Mouse (Mus musculus) megakaryocyte-erythroid progenitor cell, adult 5-6 weeks (primary cell): ENCODE results near the gene Slc35g1. TPM values are rescaled to one million over a fixed set of nuclear protein-coding genes. Genes with fewer than 3 reads are reported as not detected.
"Not testable (repeated sequence)": the region's sequence is repeated elsewhere in the genome, so short reads cannot be mapped to it uniquely, and the experiment has no call there.

Experiments used
- ATAC-seq: replicated peaks from 2 replicates; pipeline ENCODE4 v1.8.0; 2016; ENCODE audit warnings: mild to moderate bottlenecking, inconsistent platforms; ENCODE audit not compliant: severe bottlenecking, poor library complexity, low FRiP score, low TSS enrichment
- total RNA-seq, 2 experiments: library from RNA; stranded (forward) in 1 of 2; stranded (reverse) in 1 of 2; fragments of 200-1000, 215-1000 nt in 1 of 2; fragments of >200 nt in 1 of 2; fragmentation: Nextera tagmentation in 1 of 2; gene quantifications; 2 replicates each; pipeline ENCODE4 v1.2.3; 2014 to 2017

Gene Slc35g1
- total RNA-seq, 2 experiments from 2014 or later, result 15.9 to 28.8 TPM

DNA sequence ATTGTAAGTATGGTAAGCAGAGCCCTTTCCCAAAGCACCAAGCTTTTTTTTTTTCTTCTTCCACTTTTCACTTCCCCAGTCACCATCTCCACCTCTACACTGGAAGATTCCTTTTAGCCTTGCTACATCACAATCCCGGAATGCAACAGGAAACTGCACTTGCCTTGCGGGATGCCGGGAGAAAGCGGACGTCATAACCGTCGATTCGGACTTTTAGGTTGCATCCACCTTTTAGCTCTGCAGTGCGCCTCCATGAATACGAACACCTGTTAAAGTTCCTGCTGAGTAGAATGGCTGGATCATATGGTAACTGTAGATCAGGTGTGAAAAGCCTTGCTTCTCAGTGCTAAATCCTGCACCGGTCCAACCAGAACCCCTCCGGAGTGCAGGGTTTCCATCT lies 12.0 kb upstream of the Slc35g1 start:
- no peak for ATAC-seq

DNA sequence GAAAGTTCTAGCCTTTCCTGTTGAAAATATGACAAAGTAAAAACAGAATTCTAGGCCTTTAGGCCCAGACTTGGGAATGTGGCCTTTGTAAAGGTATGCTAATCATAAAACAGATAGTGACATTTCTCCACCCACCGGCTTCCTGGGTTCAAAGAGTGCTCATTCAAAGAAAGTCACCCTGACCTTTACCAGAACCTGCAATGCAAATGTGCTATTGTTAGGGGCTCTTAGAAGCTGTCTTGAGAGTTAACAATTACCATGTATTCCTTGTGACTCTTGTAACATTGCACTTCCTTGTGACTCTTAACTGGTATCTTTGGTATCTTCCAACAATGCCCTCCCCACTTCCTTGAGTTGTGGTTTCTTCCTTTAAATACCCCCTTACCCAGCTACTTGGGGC lies 8.8 kb upstream of the Slc35g1 start:
- ATAC-seq, result not testable (repeated sequence)

DNA sequence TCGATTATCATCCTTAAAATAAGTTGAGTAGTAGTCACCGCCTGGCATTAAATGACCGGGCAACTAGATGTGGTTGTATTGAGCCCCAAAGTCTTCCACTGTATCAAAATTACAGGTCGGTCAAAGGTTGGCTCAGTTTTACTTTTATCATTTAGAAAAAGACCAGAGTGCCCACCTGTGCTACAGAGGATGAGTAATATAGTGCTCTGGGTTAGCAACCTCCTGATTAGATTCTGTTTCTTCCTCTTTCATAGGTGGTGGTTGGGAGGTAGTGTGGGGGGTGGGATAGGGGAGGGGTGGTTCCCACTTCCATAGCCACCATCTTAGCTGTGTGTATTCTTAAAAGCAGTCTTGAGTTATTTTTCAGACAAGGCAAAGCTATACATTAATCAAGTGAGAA lies 7.9 kb upstream of the Slc35g1 start:
- no peak for ATAC-seq

DNA sequence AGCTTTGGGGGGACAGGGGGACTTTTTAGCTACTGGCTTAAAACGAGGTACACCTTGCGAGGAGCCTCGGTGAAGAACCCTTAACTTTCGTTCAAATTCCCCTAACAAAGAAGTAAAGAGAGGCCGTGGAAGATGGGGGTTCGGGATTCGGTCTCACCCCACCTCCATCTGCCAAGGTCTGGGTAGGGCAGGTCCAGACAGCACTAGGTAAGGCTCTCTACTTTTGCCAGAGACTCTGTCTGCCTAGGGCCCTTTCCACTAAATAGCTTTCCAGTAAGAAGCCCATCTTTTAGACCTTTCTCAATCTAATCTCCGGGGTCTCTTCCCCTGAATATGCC lies 822 bp downstream of the Slc35g1 start:
- no peak for ATAC-seq

DNA sequence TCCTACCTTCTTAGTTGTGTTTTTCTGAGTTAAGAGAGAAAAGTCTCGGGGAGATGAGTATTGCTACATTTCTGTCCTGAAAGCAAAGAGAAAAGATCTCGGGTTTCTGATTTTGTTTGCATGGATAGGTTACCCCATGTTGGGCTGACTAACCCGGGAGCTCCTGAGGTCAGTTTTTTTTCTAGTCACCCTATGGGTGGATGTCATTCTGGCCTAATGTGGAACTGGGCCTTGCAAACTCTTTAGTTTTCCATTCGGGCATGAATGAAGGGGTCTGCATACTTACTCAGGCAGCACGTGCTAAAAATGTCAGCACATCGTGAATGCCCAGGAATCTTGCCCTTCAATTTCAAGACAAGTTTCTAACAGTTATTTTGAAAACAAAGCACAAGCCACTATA lies 1.2 kb downstream of the Slc35g1 start:
- no peak for ATAC-seq

DNA sequence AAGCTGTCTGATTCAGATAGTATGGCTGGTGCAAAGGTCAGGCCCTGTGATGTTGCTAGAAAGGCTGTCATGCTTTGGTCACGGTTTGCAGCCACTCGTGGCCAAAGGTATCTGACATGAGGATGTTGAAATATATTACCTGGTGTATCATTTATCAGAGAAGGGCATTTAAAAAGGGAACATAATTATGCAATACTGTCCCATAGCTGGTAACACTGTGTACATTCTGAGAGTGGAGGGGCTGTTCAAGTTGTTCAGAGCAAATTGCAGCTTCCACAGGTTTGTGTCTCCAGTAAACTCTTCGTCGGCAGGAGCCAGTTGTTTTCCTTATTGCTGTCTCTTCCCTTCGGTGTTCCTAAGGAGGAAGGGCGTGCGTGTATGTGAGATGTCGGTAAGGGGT lies 3.2 kb downstream of the Slc35g1 start:
- ATAC-seq, result no peak

DNA sequence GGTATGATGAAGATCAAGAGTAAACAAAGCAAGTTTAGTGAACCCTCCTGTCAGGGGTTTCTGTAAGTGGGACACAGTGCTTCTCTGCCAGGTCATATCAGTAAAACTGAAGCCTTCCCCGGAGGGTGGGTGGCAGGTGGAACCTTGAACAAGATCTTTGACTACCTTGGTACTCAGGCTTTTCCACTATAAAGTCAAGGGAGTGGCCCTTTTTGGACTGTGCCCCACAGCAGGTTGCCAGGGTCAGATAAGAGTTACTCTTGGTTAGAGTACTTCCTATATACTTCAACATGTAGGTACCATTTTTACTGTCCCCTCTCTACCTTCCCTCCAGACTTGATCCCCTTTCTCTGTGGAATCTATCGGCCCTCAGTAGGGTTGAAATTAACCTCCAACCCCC lies 5.1 kb downstream of the Slc35g1 start:
- peak; percentile 67 for ATAC-seq

DNA sequence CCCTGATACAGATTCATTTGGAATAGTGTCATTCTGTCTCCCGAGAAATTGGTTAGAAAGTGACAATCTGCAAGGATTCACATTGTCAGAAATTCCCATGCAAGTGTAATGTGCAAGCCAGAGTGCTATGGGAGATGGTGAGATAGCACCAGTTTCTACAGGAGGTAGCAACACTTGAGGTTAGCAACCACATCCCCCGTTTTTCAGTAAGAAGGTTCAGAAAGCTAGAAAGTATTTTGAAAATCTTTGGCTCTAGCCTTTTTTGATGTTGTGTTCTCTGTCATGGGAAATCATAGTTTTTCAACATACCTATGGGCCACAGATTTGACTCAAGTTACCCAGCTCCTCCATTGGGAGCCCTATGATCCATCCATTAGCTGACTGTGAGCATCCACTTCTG lies 5.6 kb downstream of the Slc35g1 start:
- no peak for ATAC-seq

DNA sequence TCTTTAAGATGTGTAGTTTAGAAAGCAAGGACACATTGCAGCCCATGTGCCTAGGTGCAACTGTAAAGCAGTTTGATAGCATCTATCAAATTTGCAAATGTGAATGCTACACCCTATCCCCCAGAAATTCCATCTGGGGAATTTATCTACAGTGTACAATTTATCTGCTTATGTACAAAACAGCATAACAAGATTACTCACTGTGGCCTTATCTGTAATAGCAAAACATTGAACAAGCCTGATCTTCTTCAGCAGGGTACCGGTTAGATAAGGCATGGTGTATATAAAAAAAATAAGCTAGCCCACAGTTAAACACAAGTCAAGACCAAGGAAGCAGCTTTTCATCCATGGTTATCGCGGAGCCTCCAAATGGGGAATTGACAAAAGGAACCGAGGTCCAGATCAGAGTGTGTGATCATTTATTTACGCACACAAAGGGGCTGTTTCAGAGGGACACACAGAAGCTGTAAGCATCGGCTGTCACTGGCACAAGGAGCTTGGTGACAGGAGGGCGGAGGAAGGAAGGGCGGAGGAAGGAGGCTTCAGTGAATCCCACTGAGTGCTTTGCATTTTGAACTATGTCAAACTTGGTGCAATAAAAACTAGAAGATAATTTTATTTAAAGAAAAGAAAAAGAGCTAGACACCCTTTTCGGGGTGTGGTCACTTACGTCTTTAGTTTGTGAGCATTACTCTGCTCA lies 14.7 kb downstream of the Slc35g1 start:
- ATAC-seq, result peak; percentile 59

DNA sequence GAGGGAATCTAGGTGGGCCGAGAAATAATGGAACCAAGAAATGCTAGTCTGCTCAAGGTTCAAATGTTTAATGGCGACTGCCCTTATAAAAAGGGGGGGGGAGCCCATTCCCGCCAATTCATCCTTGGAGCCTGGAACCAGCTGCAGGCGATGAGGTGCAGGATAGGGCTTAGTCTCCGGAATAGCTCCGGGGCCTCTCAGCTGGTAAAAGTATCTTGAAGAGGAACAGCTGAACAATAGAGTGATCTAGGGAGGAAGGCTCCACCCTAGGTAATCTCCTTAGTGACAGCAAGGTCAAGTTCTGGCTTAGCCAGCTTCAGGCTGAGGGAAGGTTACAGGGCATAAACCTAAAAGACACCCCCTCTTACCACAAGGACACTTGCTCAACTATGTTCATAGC lies 18.1 kb downstream of the Slc35g1 start:
- ATAC-seq, result no peak

DNA sequence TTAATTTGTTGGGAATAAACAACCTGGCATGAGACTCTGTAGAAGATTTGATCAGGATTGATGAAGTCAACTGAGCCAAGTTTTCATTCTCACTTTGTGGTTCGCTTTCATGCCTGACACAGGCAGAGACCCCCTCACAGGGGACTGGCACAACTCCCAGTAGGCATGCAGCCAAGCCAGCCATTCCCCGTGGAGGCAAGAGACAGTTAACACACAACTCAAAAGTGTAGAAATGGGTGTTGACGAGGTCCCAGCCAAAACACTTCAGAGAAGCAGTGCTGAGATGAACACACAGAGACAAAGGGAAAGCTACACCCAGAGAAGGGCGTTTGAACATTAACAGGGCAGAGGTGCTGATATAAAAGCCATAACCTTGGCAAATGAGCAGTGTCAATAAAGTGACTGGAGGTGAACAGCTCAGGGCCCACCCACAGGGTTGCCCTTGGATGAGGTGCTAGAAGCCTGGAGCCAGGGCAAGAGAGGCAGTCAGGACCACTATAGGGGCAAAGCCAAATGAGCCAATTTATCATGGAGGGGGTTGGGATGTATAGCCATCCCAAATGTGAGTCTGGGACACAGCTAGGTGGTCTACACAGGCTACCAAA lies 23.1 kb downstream of the Slc35g1 start:
- no peak for ATAC-seq

DNA sequence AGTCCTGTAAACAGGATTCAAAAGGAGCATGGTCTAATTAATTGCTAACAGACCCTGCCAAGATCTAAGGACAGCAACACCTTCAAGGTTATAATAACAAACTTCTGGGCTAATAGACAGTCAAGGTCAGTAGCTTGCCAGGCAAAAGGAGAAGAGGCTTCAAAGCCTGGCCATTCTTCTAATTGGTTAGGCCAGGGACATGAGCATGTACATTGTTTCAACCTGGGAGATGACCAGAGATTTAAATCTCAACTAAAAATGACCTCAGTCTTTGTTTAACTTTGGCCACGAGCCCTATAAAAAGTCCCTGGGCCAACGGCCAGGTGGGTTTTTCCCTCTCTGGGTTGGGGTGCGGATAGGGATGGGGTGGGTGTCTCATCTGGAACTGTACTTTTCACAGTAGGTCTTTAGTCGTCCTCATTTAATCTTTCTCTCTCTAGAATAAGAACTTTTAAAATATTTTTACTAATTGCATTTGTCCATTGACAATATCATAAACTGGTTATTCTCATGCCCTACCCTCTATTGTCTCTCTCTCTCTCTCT lies 25.0 kb downstream of the Slc35g1 start:
- ATAC-seq, result no peak

DNA sequence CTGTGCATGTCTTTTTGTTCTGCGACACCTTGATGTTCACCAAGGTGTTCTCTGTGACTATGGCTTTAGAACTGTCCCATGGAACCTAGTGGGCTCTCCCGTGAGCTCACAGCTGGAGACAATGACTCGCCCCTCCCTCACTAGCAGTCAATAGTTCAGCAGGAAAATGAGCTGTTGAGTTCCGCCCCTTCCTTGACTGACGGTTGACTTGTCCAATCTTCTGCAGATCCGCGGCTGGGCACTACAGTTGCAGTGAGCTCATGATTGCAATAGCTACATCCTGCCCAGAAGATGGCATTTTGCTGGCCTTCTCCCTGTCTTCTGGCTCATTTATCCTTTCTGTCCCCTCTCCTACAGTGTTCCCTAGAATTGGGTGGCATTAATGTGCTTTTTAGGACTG lies 25.7 kb downstream of the Slc35g1 start:
- ATAC-seq, result no peak

DNA sequence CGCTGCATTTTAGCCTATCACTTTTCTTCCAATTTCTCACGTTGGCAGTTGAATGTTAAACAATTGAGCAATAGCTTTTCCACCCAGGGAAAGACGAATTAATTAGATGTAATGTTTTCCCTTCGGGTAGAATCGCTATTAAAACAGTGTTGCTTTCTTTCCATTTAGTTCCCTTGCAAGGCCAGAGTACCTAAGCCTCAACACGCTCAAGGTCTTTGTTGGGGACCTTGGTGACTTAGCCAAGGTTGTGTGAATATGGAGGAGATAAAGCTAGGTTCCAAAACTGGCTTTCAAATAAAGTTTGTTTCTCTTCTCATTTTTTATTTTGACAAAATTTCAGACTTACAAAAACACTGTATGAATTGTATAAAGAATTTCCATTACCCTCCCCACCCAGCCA lies 27.1 kb downstream of the Slc35g1 start:
- ATAC-seq, result no peak

DNA sequence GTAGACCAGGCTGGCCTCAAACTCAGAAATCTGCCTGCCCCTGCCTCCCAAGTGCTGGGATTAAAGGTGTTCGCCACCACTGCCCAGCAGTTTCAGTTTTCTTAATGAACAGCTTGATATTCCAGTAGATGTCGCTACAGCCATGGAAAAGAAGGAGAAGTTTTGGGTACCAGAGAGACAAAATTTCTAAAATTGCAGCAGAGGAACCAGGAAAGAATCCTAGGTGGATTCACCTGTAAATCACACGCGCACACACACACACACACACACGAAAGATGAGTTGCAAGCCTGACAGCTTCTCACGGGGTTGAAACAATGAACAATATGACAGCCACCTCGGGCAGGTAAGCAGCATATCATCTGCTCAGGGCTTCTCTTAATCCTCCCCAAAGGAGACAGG lies 28.1 kb downstream of the Slc35g1 start:
- no peak for ATAC-seq

DNA sequence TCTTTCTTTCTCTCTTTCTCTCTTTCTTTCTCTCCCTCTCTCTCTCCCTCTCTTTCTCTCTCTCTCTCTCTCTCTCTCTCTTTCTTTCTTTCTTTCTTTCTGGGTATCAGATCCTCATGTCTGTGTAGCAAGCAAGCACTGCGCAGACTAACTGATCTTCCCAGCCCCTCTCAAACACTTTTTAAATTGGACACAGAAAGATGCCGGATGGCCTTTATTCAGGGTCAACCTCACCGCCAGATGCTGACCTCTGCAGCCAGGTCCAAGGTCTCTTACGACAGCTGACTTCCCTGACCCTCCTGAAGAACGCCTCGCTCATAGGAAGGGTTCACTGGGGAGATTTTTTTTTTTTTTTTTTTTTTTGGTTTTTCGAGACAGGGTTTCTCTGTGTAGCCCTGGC lies 28.8 kb downstream of the Slc35g1 start:
- ATAC-seq, result no peak

DNA sequence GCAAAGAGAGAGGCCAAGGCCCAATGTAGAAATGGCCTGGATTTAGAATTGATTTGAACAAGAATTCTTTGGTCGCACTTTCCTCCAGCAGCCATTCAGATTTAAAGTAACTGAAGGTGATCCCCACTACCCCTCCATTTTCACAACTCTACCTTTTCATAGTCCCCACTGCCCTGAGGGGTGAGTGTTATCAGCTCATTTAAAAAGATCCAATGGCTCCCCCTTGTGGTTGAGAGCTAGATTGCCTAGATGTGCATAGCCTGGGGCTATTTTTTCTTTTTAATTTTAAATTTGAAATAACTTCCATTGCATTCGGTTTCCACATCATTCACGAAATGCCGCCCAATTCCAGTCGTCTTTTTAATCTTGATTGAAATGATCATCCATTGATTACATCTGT lies 33.5 kb downstream of the Slc35g1 start:
- peak; percentile 74; the same call in 1 of the 2 replicates for ATAC-seq

DNA sequence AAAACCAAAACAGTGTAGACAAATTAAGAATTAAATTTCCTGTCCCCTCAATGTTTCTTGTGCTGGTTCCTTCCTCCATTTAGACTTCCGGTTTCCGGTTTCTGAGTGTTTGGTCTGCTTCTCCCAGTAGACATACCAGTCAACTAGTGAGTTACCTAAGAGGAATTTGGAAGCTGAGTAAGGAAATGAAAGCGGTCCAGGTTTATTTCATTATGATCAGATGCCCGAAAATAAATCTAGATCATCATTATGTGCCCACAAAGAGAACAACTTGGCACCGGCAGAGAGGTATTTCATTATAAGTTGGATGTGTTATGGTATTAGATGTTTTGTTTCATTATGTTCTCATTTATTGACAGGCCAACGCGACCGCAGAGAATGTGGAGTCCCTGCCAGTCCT lies 34.7 kb downstream of the Slc35g1 start:
- ATAC-seq, result no peak

DNA sequence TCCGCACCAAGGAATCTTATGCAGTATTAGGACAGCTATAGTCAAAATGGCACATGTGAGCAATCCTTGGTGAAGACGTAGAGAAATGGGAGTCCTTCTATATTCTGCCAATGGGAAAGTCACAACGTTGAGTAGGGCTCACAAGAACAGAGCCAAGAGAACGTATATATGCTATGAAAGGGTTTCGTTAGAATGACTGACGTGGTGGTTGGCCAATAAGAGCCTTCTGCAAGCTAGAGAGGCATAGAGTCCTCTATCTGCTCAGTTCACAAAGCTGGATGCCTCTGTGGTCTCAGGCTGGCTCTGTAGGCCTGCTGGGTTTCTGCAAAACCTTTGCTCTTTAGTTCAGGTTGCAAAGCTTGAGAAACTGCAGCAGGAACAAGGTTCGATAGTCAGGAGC lies 35.5 kb downstream of the Slc35g1 start:
- no peak for ATAC-seq

DNA sequence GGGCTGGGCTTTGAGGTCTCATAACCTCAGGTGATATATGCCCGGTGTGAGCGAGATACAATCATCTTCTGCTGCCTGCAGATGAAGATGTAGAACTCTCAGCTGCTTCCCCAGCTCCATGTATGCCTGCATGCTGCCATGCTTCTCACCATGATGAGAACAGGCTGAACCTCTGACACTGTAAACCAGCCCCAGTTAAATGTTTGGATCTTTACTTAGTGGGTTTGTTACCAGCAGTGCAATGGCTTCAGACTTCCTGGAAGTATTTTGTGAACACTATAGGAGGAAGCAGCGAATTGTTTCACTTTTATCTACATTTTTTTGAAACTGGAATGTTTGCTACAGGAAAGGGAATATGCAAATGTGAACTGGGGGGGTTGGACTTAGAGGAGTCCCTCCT lies 36.2 kb downstream of the Slc35g1 start:
- no peak for ATAC-seq

DNA sequence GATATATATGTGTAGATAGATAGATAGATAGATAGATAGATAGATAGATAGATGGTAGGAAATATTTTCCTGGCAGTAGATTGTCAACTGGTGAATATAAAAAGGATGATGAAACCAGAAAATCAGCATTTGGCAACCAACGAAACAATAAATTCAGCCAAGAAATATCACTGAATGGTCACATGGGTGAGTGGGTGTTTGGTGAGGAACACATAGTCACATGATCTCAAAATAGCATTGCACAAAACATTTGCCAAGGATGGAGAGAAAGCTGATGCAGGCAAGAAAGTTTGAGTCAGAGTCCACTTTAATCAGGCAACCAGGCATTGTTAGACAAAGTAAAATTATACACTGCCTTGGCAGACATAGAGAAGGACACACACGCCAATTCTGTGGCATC lies 37.6 kb downstream of the Slc35g1 start:
- no peak for ATAC-seq
